Mouse (Mus musculus) embryonic facial prominence, embryonic 10.5 days (tissue): ENCODE data around the gene Tango6. TPM values are rescaled to one million over a fixed set of nuclear protein-coding genes. Genes with fewer than 3 reads are reported as not detected.

Source experiments
- DNase-seq: peaks from one replicate; pipeline ENCODE4 v3.0.0-alpha.2; 2017; ENCODE audit warnings: low spot score
- H3K27ac ChIP-seq: fragments of 300-500 bp; sonication (generic); replicated peaks from 2 replicates; pipeline ENCODE4 v1.5.1; 2016; ENCODE audit warnings: mild to moderate bottlenecking
- H3K27me3 ChIP-seq: fragments of 300-500 bp; sonication (generic); replicated peaks from 2 replicates; pipeline ENCODE4 v1.6.1; 2016; ENCODE audit warnings: low read depth, mild to moderate bottlenecking; ENCODE audit not compliant: poor library complexity, severe bottlenecking
- H3K36me3 ChIP-seq: fragments of 300-500 bp; sonication (generic); replicated peaks from 2 replicates; pipeline ENCODE4 v1.6.1; 2016; ENCODE audit warnings: mild to moderate bottlenecking, moderate library complexity
- H3K4me1 ChIP-seq: fragments of 300-500 bp; sonication (generic); 2 replicates; pipeline ENCODE4 v1.6.1; 2016
- H3K4me3 ChIP-seq: fragments of 300-500 bp; sonication (generic); 2 replicates; pipeline ENCODE4 v1.5.1; 2016; ENCODE audit warnings: mild to moderate bottlenecking, moderate library complexity
- H3K9me3 ChIP-seq: fragments of 300-500 bp; sonication (generic); 2 replicates; pipeline ENCODE4 v1.6.1; 2016; ENCODE audit warnings: mild to moderate bottlenecking
- WGBS: fragments of 180-500 bp; shearing (Covaris S2); methylation state at CpG from one replicate; pipeline ENCODE4 v1.1.7; 2016; 5-methylcytosine and 5-hydroxymethylcytosine counted together
- polyA plus RNA-seq: library from polyadenylated mRNA; unstranded; fragments of >200 nt; fragmentation: Nextera tagmentation; extraction: Ambion mirVana; gene quantifications from 2 replicates; pipeline ENCODE4 v1.2.1, GENCODE M21; 2016

The Tango6 gene
- polyA plus RNA-seq, 1 experiment from 2014 or later: 16.3 TPM

DNA sequence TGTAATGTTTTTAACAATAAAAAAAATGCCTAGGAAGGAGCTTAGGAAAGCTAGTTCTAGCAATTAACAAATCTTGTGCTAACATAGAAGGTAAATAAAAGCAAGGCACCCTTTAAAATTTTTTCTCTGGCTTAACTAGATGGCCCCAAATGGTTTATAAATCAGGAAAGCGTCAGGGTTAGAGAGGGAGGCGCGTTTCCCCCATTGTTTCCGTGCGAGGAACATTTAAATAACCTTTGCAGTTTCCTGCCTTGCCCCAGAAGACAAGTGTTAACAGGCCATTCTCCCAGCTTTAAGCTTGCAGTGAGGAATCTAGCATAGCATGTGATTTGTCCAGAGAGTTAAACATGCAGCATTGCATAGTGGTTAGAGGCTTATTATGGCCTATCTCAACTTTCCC is 50.1 kb downstream of the Tango6 start:
- no peak overlapping the region for H3K27ac ChIP-seq
- WGBS: 67% methylated on average over 5 of the region's 5 CpGs

DNA sequence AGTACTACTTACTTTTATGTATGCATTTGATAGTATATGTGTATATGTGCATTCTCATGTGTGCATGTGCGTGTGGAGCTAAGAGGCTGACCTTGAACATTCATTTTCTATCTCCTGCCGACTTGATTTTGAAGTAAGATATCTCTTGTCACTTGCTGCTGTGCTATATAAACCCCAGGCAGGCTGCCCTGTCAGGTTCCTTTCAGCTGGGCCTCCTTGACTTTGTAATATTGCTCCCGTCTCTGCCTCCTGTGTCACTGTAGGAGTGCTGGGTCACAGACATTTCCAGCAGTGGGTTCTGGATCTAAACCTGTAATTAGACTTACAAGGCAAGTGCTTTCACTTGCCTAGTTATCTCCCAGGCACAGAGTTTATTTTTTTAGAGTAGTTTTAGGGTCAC is 50.8 kb downstream of the Tango6 start:
- H3K36me3 ChIP-seq: peaks cover 42% of the 10 kb centered on the region
- no peak overlapping the region for H3K4me3 ChIP-seq
- no peak for DNase-seq
- no peaks in the 10 kb centered on the region for H3K9me3 ChIP-seq
- peak overlapping the region; percentile 62 for H3K27ac ChIP-seq
- WGBS: 70% methylated on average over 3 of the region's 3 CpGs
- peaks cover 28% of the 10 kb centered on the region for H3K4me1 ChIP-seq
- H3K27me3 ChIP-seq: no peaks in the 10 kb centered on the region

More for the DNA sequence above, 50.1 kb downstream of the Tango6 start:
- Histone ChIP-seq H3K4me1 (peaks cover 31% of the 10 kb centered on the region), H3K4me3 (no peak overlapping the region), H3K27me3 (no peaks in the 10 kb centered on the region), H3K36me3 (peaks cover 36% of the 10 kb centered on the region), H3K9me3 (no peaks in the 10 kb centered on the region)
- no peak for DNase-seq

DNA sequence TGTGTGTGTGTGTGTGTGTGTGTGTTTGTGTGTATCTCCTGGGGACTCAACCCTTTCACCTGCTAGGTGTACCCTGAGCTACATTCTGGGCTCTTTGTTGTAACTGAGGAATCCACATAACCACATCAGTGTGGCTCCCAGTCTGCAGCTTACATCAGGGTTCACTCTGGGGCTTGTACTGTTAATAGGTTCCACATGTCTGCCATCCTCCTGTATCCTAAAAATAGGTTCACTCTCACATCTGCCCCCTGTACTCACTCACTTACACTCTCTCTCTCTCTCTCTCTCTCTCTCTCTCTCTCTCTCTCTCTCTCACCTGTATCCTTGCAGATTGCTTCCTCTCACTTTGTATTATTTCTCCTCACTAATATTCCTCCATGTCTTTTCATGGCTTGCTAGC is 51.4 kb downstream of the Tango6 start:
- Histone ChIP-seq H3K4me1 (peaks cover 28% of the 10 kb centered on the region), H3K36me3 (peaks cover 47% of the 10 kb centered on the region), H3K27ac (peak overlapping the region; percentile 62), H3K4me3 (no peak overlapping the region), H3K9me3 (0 out of 2 replicates have a peak, but pooled peaks cover 2% of the 10 kb centered on the region), H3K27me3 (no peaks in the 10 kb centered on the region)
- DNase-seq: peak; percentile 51

DNA sequence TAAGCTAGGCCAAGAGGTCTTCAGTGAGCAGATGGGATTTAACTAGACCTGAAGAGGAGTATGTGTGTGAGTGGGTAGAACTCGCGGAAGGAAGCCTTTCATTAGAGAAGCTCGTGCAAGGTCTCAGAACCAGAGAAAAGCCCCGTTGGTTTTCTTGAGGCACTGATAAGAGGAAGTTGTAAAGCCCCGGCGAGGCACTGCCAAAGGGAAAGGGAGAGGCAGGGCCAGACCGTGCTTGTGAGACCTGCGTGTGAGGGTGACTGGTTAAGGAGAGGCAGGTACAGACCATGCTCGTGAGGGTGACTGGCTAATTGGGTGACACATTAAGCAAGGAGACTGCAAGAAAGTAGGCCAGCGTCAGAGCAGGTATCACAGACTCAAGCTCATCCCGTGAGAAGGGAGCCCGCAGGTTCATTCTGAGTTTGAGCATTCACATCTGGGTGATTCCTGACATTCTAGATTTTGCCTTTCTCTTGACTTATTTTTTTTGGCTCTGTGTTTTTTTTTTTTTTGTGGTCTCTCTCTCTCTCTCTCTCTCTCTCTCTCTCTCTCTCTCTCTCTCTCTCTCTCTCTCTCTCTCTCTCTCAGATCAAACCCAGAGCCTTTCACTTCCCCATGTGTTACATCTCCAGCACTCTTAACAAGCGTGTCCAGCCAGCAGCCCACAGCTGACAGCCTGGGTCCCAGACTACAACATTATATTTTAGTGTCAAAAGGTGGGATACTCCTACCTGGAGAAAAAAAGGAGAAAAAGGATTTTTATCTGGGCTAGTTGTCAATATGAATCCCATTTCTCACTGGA is 54.2 kb downstream of the Tango6 start:
- H3K4me1 ChIP-seq: peaks cover 28% of the 10 kb centered on the region

DNA sequence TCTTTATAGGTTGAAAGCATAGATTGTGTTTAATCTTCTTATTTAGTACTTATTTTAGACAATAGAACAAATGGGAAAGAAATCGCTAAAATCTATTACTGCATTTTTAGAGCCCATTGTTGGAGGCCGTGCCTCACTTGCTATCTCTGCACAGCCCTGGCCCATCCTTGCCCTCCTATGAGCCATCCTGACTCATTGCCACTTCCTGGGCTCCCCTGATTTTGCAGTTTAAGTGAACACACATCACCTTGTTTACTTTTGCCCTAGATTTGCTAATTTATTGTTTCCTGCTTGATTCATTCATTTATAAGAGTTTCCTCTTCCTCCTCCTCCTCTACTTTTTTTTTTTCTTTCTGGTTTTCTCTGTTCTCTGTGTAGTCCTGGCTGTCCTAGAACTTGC is 55.0 kb downstream of the Tango6 start:
- DNase-seq: no peak
- 94% methylated on average over 2 of the region's 2 CpGs for WGBS
- Histone ChIP-seq H3K27me3 (no peaks in the 10 kb centered on the region), H3K36me3 (peaks cover 50% of the 10 kb centered on the region), H3K4me3 (no peak overlapping the region), H3K27ac (no peak overlapping the region), H3K4me1 (peaks cover 24% of the 10 kb centered on the region), H3K9me3 (0 out of 2 replicates have a peak, but pooled peaks cover 3% of the 10 kb centered on the region)

More for the DNA sequence above, 54.2 kb downstream of the Tango6 start:
- Histone ChIP-seq H3K9me3 (0 out of 2 replicates have a peak, but pooled peaks cover 3% of the 10 kb centered on the region), H3K27me3 (no peaks in the 10 kb centered on the region), H3K4me3 (no peak overlapping the region), H3K36me3 (peaks cover 43% of the 10 kb centered on the region), H3K27ac (0 out of 2 replicates have a peak overlapping the region, but pooled peaks have one; percentile 3)
- 82% methylated on average over 13 of the region's 13 CpGs for WGBS
- no peak for DNase-seq

DNA sequence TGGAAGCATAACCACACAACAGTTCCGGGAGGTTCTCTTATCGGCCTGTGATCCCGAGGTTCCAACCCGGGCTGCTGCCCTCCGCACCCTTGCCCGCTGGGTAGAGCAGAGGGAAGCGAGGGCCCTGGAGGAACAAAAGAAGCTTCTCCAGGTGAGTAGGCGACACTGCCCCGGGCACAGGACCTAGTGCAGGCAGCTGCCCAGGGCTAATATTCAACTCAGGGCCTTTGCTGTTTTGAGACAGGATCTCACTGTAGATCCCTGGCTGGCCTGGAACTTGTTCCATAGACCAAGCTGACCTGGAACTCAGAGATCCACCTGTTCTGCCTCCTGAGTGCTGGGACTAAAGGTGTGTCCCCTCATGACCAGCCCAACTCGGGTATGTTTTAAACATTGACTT is 59.5 kb downstream of the Tango6 start:
- Histone ChIP-seq H3K4me3 (no peak overlapping the region), H3K27ac (no peak overlapping the region), H3K9me3 (0 out of 2 replicates have a peak, but pooled peaks cover 3% of the 10 kb centered on the region), H3K4me1 (no peaks in the 10 kb centered on the region), H3K36me3 (peaks cover 67% of the 10 kb centered on the region), H3K27me3 (no peaks in the 10 kb centered on the region)
- 92% methylated on average over 10 of the region's 10 CpGs for WGBS
- DNase-seq: no peak

DNA sequence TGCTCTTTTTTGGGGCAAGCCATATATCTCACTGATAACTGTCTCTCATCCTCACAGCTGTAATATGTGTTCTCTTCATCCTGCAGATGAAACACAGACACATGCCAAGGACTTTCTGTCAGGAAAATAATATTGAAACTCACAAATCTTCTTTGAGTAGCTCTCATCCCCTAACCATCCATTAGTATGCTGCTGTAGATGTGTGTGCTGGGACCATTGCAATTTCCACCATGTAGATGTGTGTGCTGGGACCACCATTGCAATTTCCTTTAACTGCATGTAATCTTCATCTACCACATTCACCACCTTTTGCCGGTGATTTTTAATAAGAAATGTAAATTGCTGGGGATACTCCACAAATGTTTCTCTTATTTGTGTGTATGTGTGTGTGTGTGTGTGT is 60.5 kb downstream of the Tango6 start:
- H3K36me3 ChIP-seq: peaks cover 75% of the 10 kb centered on the region
- H3K4me3 ChIP-seq: no peak overlapping the region
- no peak overlapping the region for H3K27ac ChIP-seq
- DNase-seq: no peak
- 0 out of 2 replicates have a peak, but pooled peaks cover 3% of the 10 kb centered on the region for H3K9me3 ChIP-seq
- WGBS: 93% methylated on average over 1 of the region's 1 CpGs
- no peaks in the 10 kb centered on the region for H3K27me3 ChIP-seq
- H3K4me1 ChIP-seq: no peaks in the 10 kb centered on the region

DNA sequence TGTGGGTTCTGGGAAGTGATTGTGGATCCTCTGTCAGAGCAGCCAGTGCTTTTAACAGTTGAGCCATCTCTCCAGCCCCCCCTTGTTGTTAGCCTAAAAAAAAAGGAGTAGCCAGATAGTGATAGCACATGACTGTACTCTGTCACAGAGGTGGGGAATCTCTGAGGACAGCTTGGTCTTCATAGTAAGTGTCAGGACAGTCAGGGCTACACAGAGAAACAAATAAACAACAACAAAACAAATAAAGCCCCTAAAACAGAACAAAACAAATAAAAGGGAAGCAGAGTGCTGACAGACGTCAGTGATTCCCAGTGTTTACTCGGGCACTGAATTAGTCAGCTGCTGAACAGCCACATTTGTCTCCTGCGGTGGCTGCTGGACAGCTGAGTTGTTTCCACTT is 70.6 kb downstream of the Tango6 start:
- no peak for DNase-seq
- H3K4me3 ChIP-seq: no peak overlapping the region
- H3K36me3 ChIP-seq: peaks cover 13% of the 10 kb centered on the region
- H3K4me1 ChIP-seq: no peaks in the 10 kb centered on the region
- no peak overlapping the region for H3K27ac ChIP-seq
- no peaks in the 10 kb centered on the region for H3K27me3 ChIP-seq
- no peaks in the 10 kb centered on the region for H3K9me3 ChIP-seq
- WGBS: 70% methylated on average over 3 of the region's 3 CpGs

DNA sequence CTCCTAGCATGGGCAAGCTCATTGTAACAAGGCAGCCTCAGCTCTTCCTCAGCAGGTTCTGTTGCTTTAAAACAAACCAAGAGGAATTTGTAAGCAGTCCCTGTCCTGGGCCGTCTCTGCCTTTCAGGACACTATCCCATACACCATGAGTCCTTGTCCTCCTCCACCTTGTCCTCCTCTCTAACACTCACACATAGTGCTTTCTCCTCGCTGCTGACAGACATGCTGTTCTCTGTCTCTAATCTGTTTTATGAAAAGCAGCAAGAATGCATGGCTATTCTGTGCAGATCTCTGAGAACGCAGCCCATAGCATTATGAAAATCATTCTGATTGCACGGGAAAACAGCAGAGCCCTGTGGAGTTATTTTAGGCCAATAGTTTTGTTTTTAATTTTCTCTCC is 78.4 kb downstream of the Tango6 start:
- H3K36me3 ChIP-seq: peaks cover 5% of the 10 kb centered on the region; the same call in 1 of the 2 replicates
- WGBS: 52% methylated on average over 4 of the region's 4 CpGs
- DNase-seq: no peak
- H3K4me1 ChIP-seq: peaks cover 22% of the 10 kb centered on the region
- no peak overlapping the region for H3K4me3 ChIP-seq
- no peaks in the 10 kb centered on the region for H3K9me3 ChIP-seq
- peak overlapping the region; percentile 76 for H3K27ac ChIP-seq
- H3K27me3 ChIP-seq: no peaks in the 10 kb centered on the region

DNA sequence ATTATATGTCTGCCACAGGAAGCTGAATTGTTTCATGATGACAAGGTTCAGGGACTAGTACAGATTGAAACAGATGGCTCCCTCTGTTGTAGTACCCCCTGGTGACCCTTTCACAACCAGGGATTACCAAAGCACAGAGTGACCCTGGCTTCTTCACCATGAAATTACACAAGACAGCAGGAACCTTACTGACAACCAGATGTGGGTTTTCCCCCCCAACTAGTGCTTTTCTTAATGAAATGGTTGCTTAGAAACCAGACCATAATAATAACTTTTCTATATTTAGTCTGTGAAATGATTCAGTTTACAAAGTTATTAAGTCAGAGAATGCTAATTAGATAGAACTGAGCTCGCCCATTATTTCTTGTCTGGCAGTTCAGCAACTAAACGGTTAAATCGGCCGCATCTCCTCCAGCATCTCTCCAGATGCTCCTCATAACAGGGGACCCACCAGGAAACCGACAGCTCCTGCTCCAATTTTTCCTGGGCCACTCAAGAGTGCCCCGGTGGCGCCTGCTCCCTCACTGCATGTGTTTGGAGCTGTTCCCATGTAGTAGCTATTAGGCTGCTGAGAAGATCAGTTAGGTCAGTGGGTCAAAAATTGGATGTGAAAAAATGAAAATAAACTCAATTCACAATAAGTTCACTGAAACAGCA is 79.1 kb downstream of the Tango6 start:
- H3K27ac ChIP-seq: no peak overlapping the region
- H3K9me3 ChIP-seq: no peaks in the 10 kb centered on the region
- 0 out of 2 replicates have a peak, but pooled peaks cover 5% of the 10 kb centered on the region for H3K36me3 ChIP-seq
- WGBS: 33% methylated on average over 7 of the region's 7 CpGs
- H3K27me3 ChIP-seq: no peaks in the 10 kb centered on the region
- no peak overlapping the region for H3K4me3 ChIP-seq
- peaks cover 22% of the 10 kb centered on the region for H3K4me1 ChIP-seq
- peak; percentile 35 for DNase-seq

DNA sequence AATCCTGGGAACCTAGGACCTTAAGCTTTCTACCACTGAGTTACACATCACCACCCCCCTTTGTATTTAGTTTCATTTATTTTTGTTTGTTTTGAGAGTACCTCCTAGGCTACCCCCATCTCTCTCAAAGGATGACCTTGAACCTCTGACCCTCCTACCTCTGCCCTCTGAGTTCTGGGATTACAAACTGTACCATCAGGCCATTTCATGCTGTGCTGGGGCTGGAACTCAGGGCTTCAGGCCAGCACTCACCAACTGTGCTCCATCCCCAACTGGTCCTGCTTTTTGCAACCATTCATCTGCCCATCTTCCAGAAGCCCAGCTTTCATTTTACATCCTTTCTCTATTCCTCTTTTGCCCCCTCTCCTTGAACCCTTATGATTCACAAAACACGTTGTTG is 81.7 kb downstream of the Tango6 start:
- Histone ChIP-seq H3K4me3 (no peak overlapping the region), H3K9me3 (no peaks in the 10 kb centered on the region), H3K27ac (no peak overlapping the region), H3K36me3 (no peaks in the 10 kb centered on the region), H3K4me1 (peaks cover 25% of the 10 kb centered on the region), H3K27me3 (no peaks in the 10 kb centered on the region)
- DNase-seq: no peak
- WGBS: 84% methylated on average over 1 of the region's 1 CpGs

DNA sequence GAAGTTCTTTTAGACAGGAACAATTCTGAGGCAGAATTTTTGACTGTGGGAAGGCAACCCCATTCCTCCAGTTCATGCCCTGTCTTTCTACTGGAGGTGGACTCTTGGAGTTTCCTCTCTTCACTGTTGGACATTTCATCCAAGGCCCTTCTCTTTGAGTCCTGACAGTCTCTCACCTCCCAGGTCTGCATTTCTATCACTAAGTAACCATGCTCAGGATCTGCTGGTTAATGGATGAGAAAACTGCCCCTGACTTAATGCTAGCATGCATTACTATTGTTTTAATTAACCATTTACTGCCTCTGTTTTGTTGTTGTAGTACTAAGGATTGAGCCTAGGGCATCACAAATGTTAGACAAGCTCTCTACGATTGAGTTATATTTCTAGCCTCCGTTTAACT is 82.7 kb downstream of the Tango6 start:
- H3K27me3 ChIP-seq: no peaks in the 10 kb centered on the region
- H3K4me1 ChIP-seq: peaks cover 26% of the 10 kb centered on the region
- 96% methylated on average over 2 of the region's 2 CpGs for WGBS

DNA sequence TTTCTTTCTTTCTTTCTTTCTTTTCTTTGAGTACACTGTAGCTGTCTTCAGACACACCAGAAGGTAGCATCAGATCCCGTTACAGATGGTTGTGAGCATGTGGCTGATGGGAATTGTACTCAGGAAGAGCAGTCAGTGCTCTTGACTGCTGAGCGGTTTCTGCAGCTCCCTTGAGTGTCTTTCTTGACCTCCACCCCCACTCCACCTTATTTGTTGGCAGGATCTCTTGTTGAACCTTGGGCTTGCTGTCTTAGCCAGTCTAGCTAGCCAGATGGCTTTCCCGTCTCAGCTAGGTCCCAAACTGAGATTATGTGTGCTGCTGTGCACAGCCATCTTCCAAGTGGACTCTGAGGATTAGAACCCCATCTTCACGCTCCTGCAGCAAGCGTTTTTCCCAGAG is 83.9 kb downstream of the Tango6 start:
- H3K4me3 ChIP-seq: no peak overlapping the region
- no peaks in the 10 kb centered on the region for H3K27me3 ChIP-seq
- DNase-seq: no peak
- H3K9me3 ChIP-seq: no peaks in the 10 kb centered on the region
- H3K36me3 ChIP-seq: no peaks in the 10 kb centered on the region
- H3K27ac ChIP-seq: no peak overlapping the region
- 91% methylated on average over 5 of the region's 5 CpGs for WGBS
- peaks cover 16% of the 10 kb centered on the region for H3K4me1 ChIP-seq

More for the DNA sequence above, 82.7 kb downstream of the Tango6 start:
- H3K36me3 ChIP-seq: no peaks in the 10 kb centered on the region
- no peak overlapping the region for H3K4me3 ChIP-seq
- DNase-seq: no peak
- no peak overlapping the region for H3K27ac ChIP-seq
- H3K9me3 ChIP-seq: no peaks in the 10 kb centered on the region
